In genomic region chr7:114892618-114893257, GRCm38 (mm10) we compare ENCODE assay signal across 11 mouse cellular contexts.
A peak's percentile ranks its signal among the peaks of the same experiment; 100 is the strongest.
DNase-seq lines count a peak whose midpoint lies in the region; ATAC-seq lines count a peak whose summit lies in the region.
"Had no signal": no experiment of that assay in that cellular context is flagged by ENCODE, and none has a peak within 500 bp of the region (broad histone marks: within the 10 kb centered on the region; RNA-seq: fewer than 3 reads in every experiment).

No protein-coding gene starts in this region.

- peak; percentile 49 for ATAC-seq in hindbrain, embryonic 13.5 days (ENCODE audit: low FRiP score)
- no peak for ATAC-seq in hindbrain, embryonic 11.5 days (ENCODE audit: low FRiP score)
- peak; percentile 89 for ATAC-seq in hindbrain, embryonic 16.5 days
- ATAC-seq in midbrain, embryonic 16.5 days: peak; percentile 57; the same call in 1 of the 2 replicates
- no peak for ATAC-seq in intestine, embryonic 16.5 days

- H3K4me1 ChIP-seq in hindbrain, embryonic 13.5 days (replicated peaks): peaks cover 16% of the 10 kb centered on the region
- no peaks in the 10 kb centered on the region for H3K4me1 ChIP-seq in hindbrain, embryonic 11.5 days (replicated peaks; ENCODE audit: control insufficient read depth, insufficient read depth, low read length)
- H3K4me1 ChIP-seq in hindbrain, embryonic 16.5 days (ENCODE audit: control insufficient read depth, insufficient read depth, low read depth, low read length): peaks cover 3% of the 10 kb centered on the region; the same call in 1 of the 2 replicates
- H3K4me1 ChIP-seq in midbrain, embryonic 16.5 days (ENCODE audit: control insufficient read depth, insufficient read depth, low read length): 0 out of 2 replicates have a peak, but pooled peaks cover 2% of the 10 kb centered on the region
- no peaks in the 10 kb centered on the region for H3K4me1 ChIP-seq in intestine, embryonic 16.5 days (ENCODE audit: control insufficient read depth, insufficient read depth, low read length)
- H3K4me1 ChIP-seq: embryonic facial prominence, embryonic 12.5 days had no signal

- H3K4me2 ChIP-seq in hindbrain, embryonic 13.5 days: no peak overlapping the region
- no peak overlapping the region for H3K4me2 ChIP-seq in hindbrain, embryonic 11.5 days (replicated peaks; ENCODE audit: low read depth, low read length)
- no peak overlapping the region for H3K4me2 ChIP-seq in hindbrain, embryonic 16.5 days (ENCODE audit: low read length)
- H3K4me2 ChIP-seq in midbrain, embryonic 16.5 days (ENCODE audit: low read length): no peak overlapping the region
- H3K4me2 ChIP-seq in intestine, embryonic 16.5 days (ENCODE audit: low read depth, low read length): no peak overlapping the region
- H3K4me2 ChIP-seq: embryonic facial prominence, embryonic 12.5 days; midbrain, embryonic 12.5 days had no signal

- H3K9me3 ChIP-seq in hindbrain, embryonic 13.5 days: no peaks in the 10 kb centered on the region
- no peaks in the 10 kb centered on the region for H3K9me3 ChIP-seq in hindbrain, embryonic 11.5 days (ENCODE audit: control insufficient read depth, low read length)
- H3K9me3 ChIP-seq in hindbrain, embryonic 16.5 days (ENCODE audit: control insufficient read depth, low read length): no peaks in the 10 kb centered on the region
- H3K9me3 ChIP-seq in midbrain, embryonic 16.5 days (replicated peaks; ENCODE audit: control insufficient read depth, low read length, poor library complexity, severe bottlenecking): no peaks in the 10 kb centered on the region
- no peaks in the 10 kb centered on the region for H3K9me3 ChIP-seq in intestine, embryonic 16.5 days (ENCODE audit: control insufficient read depth, low read length)
- H3K9me3 ChIP-seq: embryonic facial prominence, embryonic 12.5 days; midbrain, embryonic 12.5 days had no signal

- DNase-seq in hindbrain, embryonic 11.5 days (ENCODE audit: low spot score): no peak
- DNase-seq in cerebellum, postnatal 14 days: peak; percentile 57 to 62
- DNase-seq in spleen, postnatal 10 days (ENCODE audit: low spot score in 2 of 2): no peak
- no peak for DNase-seq in kidney, postnatal 4 days

- 0 out of 2 replicates have a peak, but pooled peaks cover 2% of the 10 kb centered on the region for H3K27me3 ChIP-seq in hindbrain, embryonic 13.5 days
- no peaks in the 10 kb centered on the region for H3K27me3 ChIP-seq in hindbrain, embryonic 11.5 days (ENCODE audit: control insufficient read depth, insufficient read depth, low read length)
- no peaks in the 10 kb centered on the region for H3K27me3 ChIP-seq in hindbrain, embryonic 16.5 days (replicated peaks; ENCODE audit: control insufficient read depth, insufficient read depth, low read length)
- no peaks in the 10 kb centered on the region for H3K27me3 ChIP-seq in midbrain, embryonic 16.5 days (ENCODE audit: control insufficient read depth, insufficient read depth, low read depth, low read length)
- H3K27me3 ChIP-seq in intestine, embryonic 16.5 days (replicated peaks; ENCODE audit: control insufficient read depth, insufficient read depth, low read length): no peaks in the 10 kb centered on the region
- H3K27me3 ChIP-seq: midbrain, embryonic 12.5 days had no signal

- no peak overlapping the region for H3K4me3 ChIP-seq in hindbrain, embryonic 13.5 days
- no peak overlapping the region for H3K4me3 ChIP-seq in hindbrain, embryonic 11.5 days (ENCODE audit: low read depth, low read length)
- H3K4me3 ChIP-seq in hindbrain, embryonic 16.5 days (ENCODE audit: low read length): no peak overlapping the region
- H3K4me3 ChIP-seq in midbrain, embryonic 16.5 days (ENCODE audit: low read depth, low read length): no peak overlapping the region
- no peak overlapping the region for H3K4me3 ChIP-seq in intestine, embryonic 16.5 days (ENCODE audit: low read length)
- H3K4me3 ChIP-seq: embryonic facial prominence, embryonic 12.5 days; midbrain, embryonic 12.5 days had no signal

- no peak overlapping the region for H3K9ac ChIP-seq in hindbrain, embryonic 13.5 days
- H3K9ac ChIP-seq in hindbrain, embryonic 11.5 days (ENCODE audit: low read depth, low read length): no peak overlapping the region
- no peak overlapping the region for H3K9ac ChIP-seq in hindbrain, embryonic 16.5 days (ENCODE audit: low read depth, low read length)
- no peak overlapping the region for H3K9ac ChIP-seq in midbrain, embryonic 16.5 days (ENCODE audit: low read depth, low read length)
- H3K9ac ChIP-seq in intestine, embryonic 16.5 days (ENCODE audit: low read depth, low read length): no peak overlapping the region
- H3K9ac ChIP-seq: embryonic facial prominence, embryonic 12.5 days; midbrain, embryonic 12.5 days had no signal

- peak overlapping the region; percentile 48 for H3K27ac ChIP-seq in hindbrain, embryonic 13.5 days
- H3K27ac ChIP-seq in hindbrain, embryonic 11.5 days (ENCODE audit: low read depth, low read length): no peak overlapping the region
- H3K27ac ChIP-seq in hindbrain, embryonic 16.5 days (ENCODE audit: low read depth, low read length): no peak overlapping the region
- no peak overlapping the region for H3K27ac ChIP-seq in midbrain, embryonic 16.5 days (ENCODE audit: low read length)
- no peak overlapping the region for H3K27ac ChIP-seq in intestine, embryonic 16.5 days (ENCODE audit: low read length)
- H3K27ac ChIP-seq: embryonic facial prominence, embryonic 12.5 days; kidney, postnatal 0 days; midbrain, embryonic 12.5 days had no signal

- no peaks in the 10 kb centered on the region for H3K36me3 ChIP-seq in hindbrain, embryonic 13.5 days
- H3K36me3 ChIP-seq in hindbrain, embryonic 11.5 days (ENCODE audit: control insufficient read depth, insufficient read depth, low read length): no peaks in the 10 kb centered on the region
- no peaks in the 10 kb centered on the region for H3K36me3 ChIP-seq in hindbrain, embryonic 16.5 days (ENCODE audit: control insufficient read depth, insufficient read depth, low read length)
- no peaks in the 10 kb centered on the region for H3K36me3 ChIP-seq in midbrain, embryonic 16.5 days (ENCODE audit: control insufficient read depth, insufficient read depth, low read length)
- H3K36me3 ChIP-seq in intestine, embryonic 16.5 days (ENCODE audit: control insufficient read depth, insufficient read depth, low read length): no peaks in the 10 kb centered on the region
- H3K36me3 ChIP-seq: embryonic facial prominence, embryonic 12.5 days; midbrain, embryonic 12.5 days had no signal

Comparison
In these comparisons a context has a peak if more than half of its experiments do, and no peak if none do; other contexts are left out.
1. ATAC-seq: peak in hindbrain, embryonic 13.5 days (single experiment), hindbrain, embryonic 16.5 days (single experiment) and midbrain, embryonic 16.5 days (single experiment); none in hindbrain, embryonic 11.5 days (single experiment) and intestine, embryonic 16.5 days (single experiment).
2. DNase-seq: peak in cerebellum, postnatal 14 days (2 of 2); none in hindbrain, embryonic 11.5 days (single experiment), spleen, postnatal 10 days (0 of 2) and kidney, postnatal 4 days (0 of 2).